Mouse (Mus musculus): ENCODE measurements at regions not wholly inside any gene's neighbourhood (a gene's known extent, or its start where the extent isn't known, plus 50 kb on each side); places are given as distances from the start of the nearest gene placed in this dataset.
"Not testable (repeated sequence)": the region's sequence is repeated elsewhere in the genome, so short reads cannot be mapped to it uniquely, and the experiment has no call there.

DNA sequence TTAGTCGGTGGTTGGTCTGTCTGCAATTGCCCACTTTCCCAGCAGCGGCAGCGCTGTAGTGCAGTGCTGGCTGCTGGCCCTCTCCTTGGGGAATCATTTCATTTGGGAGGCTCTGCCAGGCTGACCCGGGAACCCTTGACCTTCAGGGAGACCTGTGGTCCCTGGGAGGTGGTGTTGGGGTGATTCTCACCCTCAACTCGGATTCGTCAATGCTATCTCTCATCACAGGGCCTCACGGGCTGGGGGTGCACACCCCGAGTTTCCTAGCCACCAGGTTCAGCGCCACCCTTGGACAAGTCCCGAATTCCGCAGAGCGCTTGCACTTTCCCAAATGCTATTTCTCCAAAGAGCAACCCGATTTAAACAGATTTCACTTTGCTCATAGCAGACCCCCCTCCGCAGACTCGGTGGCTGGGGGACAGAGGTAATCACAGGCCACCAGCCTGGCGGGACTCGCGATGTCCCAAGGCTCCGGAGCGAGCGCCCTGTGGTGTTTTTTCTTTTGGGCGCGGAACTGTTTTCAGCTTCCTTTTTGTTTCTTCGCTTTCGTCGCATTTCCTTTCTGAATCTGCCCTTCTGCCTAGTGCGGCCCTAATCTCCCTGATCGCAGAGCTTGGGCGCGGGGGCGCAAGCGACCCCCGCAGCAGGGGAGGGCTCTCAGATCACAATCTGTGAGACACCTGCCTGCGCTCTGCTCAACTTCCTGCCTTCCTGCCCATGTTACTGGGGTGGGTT lies 300.7 kb downstream of the Vrk1 start:
- no peak for DNase-seq

DNA sequence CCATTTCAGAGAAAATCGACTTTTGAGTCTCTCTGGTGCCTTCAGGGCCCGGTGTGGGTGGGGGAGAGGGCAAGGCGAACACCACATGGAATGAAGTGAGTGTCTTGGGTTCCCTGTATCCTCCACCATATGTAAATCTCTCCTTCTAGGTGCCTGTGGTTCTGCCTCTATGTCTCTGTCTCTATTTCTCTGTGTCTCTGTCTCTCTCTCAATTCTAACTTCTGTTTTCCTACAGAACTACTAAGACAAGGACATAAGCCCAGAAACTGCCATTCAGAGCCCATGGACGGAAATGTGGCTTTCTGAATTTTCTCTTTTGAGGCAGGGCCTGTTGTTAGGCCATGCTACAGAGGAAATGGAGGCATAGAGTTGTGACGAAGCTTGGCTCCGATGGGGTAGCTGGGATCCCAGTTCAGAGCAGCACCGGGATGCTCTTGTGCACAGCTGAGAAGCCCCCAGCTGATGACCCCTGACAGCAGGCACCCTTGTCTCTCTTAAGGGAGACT lies 301.3 kb downstream of the Vrk1 start:
- no peak for DNase-seq

DNA sequence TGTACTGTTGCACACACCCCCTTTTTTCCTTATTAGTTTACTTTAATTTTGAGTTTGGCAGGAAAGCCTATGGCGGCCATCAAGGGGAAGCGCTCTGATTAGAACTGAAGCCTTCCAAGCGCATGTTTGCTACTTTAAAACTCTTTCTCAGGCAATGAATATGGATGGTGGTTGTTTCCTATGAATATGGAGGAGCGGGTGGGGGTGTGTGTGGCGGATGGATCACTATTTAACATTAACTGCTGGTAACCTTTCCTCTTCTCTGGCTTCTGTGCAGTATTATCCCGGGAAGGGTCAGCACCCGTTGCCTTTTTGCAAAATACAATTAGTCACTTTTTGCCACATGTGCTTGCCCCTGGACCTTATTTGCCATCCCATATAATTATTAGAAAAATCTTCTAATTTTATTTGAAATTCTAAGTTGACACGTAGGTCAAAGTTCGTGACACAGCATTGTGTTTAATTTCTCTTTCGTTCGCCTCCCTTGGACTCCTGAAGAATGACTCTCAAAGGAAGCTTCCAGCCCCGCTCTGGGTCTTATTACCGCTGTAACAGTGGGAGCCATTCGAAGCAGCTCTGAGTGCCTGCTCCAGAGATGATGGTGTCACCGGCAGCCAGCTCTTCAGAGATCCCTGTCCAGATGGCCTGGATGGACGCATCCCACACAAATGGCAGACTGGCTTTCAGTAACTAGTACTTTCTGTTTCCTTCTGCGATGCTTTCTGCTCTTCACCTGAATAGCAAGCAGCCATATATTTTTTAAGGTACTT lies 302.0 kb downstream of the Vrk1 start:
- no peak for DNase-seq

DNA sequence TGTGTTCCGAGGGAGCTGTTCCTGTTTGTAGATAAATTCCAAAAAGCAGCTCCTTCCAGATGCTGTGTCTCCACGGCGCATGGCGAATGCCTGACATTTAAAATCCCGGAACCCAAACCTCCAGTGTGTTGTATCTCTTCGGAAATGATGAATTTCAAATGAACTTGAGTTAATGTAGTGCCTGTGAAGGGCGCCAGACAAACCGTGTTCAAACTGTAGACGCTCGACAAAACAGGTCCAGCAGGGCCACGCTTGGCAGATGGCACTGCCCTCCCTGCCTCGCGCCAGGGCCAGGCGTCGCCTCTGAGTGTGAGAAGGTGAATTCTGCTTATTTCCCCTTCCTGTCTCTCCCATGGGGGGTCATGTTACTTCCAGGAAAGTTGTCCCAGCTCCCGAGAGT lies 307.7 kb downstream of the Vrk1 start:
- DNase-seq: no peak

DNA sequence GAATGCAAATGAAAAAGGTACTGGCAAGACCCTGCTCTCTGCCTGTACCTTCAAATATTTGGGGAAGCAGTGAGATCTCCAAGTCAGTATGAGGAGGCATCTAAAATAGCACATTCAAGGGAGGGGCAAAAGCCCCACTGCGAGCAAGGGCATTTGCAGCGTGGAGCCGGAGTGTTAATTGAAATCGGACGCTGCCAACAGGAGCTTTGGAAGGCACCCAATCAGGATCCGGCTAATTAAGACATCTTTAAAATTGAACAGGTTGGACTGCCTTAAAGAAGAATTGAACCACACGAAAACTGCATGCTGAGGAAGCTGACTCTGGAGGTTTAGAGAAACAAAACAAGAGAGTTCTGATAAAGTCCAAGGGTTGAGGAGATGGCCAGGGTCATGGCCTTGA lies 311.5 kb downstream of the Vrk1 start:
- no peak for DNase-seq

DNA sequence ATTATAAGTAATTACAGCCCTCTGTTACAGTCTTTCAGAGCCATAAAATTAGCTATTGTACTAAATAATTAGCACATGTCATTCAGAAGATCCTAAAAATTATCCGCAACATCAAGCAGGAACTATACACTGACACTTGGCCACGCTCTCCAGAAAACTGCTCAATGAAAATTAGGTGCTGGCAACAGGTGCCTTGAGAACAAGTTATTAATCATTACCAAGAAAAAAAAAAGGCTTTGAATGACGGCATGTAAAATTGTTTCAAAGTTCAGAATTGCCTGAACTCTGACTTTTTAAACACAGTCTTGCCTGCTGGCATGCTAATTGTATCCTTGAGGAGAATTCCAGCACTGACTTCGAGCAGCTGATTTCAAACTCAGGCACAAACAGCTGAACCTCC lies 316.6 kb downstream of the Vrk1 start:
- no peak for DNase-seq

DNA sequence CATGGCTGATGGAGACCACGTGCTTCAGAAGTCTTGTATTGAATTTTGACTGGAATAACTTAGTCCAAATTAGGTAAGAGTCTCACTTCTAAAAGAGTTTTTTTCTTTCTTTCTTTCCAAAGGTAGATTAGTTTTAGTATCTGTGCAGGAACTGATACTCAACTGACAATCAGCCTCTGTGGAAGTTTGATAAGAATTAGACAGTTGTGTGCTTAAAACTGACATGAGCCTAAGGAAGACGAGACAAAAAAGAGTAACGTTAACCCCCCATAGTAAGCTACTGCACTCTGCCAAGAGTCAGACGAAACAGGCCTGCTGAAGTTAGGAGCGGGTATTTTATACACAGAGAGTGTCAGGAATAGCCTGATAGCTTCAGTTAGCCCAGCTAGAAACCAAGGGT lies 317.3 kb downstream of the Vrk1 start:
- DNase-seq: no peak

DNA sequence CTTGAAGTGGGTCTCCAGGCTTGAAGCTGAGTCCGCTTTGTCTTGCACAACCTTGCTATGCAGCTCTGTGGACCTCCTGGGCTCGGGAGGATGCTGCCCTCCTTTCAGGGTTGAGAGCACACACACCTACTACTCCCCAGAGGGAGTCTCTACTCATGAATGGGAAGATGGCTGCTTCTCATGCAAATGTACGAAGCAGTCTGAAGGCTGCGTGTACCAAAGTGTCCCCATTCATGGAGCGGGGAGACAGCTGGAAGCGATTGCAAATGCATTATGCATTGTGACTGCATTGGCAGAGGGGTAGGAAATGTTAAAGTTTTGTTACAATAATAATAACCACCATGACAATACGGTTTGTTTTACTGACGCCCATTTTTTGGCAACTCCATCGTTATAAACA lies 347.8 kb downstream of the Vrk1 start:
- no peak for DNase-seq

DNA sequence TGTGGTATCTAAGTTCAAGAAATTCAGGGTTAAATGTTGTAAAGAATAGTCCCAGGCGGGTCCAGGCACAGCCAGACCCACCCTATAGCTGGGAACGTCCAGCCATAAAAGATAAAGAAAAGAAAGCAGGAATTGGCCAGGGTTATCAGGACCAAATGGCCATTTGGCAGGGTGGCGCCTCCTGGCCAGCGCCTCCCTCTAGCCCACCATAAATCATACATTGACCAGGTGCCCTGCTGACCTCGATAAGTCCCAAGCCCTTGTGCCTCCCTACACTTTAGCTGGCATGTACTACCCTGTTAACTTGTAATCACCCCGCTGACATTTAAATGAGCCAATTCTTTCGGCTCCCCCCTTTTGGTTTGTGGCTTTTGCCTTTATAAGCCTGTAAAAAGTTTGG lies 351.6 kb downstream of the Vrk1 start:
- not testable (repeated sequence) for DNase-seq

DNA sequence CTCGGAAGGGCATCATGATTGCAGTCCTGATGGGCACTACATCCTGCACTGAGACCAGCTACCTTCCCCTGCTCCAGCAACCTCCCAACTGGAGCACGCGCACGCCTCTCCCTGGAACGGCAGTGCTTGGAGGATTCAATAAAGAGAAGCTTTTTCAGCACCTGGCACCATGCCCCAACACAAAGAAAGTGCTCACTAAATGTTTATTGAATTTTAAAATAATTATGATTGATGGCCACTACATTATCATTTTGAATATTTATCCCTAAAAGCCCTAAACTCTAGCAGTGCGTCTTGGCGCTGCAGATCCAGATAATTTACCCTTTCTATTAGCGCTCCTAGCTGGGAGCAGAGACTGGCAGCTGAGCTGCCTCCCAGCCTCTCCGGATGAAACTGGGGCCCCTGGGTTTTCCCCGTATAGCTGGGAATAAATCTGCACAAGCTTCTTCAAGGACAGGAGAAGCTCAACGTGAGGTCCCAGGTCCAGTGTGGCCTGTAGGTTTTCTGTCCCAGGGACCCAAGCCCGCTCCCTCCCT lies 364.9 kb downstream of the Vrk1 start:
- no peak for DNase-seq

DNA sequence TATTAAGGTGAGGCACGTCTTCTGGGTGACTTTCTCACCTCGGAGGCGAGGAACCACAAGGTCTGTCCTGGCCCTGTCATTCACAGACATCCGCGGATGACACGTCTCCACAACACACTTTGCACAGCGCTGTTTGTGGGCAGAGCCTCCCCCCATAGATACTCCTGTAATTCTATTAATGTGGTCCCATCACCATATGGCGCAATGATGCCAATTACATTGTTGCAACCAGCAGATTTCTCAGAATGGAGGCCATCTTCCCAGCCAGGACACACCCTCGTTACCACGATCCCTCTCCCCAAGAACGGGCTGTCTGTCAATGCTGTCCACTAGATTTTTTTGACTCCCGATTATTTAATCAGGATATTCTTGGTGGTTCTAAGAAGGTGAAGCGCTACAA lies 365.9 kb downstream of the Vrk1 start:
- no peak for DNase-seq

DNA sequence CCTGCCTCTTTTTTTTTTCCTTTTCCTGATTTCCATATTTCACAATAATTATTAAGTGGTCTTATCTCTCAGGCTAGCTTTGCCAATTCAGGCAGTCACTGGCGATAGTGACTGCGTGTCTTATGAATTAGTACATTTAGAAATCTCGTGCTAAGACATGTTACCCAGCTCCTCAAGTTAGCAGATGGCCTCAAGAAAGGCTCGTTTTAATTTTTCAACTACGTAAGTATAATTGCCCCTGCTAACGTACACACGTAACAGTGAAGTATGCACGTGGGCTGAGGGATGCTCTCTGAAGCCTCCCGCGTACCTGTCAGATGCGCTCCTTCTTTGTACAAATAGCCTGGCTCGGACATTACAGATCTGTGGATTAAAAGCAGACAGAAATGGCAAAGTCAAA lies 366.8 kb downstream of the Vrk1 start:
- DNase-seq: no peak

DNA sequence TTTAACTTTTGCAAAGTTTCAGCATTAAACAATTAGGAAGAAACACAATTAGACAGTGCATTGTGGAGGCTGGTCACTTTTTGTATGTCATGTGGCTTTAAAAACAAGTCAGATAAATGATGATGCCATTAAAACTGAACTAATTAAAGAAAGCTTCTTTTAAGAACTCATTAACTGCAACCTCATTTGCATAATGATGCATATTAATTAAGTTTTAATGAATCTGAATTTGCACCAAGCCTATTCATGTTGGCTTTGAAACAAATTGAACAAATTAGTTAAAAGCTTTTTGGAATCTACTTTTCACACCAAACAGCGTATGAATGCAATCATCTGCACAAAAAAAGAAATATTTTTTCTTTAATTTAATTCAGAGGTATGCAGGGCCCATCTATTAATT lies 367.3 kb downstream of the Vrk1 start:
- DNase-seq: no peak

DNA sequence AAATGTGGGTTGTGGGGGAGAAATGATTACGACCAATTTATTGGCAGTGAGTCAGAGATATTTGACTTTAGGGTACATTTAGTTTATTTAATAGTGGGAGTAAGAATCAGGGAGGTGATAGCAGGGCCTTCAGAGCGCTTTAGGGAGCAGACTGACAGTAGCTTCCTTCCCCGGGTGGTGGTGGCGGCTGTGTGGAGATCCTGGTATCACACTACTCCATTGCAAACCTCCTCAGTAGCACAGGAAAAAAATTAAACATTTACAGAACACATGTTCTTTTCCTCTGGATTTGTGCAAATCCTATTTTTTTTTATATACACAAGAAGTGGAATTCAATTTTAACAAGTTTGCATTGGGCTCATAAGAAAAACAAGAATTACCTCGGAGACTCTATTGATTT lies 367.7 kb downstream of the Vrk1 start:
- DNase-seq: no peak

DNA sequence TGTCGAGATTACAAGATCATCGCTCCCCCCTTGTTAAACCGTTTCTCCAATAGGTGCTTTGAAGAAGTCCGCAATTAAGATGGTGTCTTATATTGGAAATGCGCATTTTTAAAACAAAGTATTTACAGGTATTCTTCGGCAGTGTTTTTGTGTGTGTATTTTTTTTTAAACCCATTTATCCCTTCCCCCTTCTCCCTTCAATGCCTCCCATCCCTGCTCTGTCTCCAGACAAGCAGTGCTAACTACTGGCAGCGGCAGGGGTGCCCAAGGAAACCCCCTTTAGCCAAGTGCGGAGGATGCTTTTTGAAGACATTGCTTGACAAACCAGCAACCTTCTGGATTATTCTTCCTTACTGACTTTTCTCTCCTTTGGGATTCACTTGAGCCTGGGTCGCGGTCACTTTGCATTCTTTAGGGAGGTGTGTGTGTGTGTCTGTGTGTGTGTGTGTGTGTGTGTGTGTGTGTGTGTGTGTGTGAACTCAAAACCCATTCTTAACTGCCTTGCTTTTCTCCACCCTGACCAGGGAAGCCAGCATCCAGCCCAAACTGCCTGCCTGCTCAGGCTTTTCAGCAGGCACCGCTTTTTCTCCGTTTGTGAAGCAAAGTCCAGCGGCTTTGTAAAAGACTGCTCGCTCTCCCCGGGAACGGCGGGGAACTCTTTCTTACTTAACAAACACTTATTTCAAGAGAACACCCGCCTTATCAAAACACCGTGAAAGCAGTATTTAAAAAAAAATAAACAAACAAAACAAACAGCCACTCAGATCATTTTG lies 368.5 kb downstream of the Vrk1 start:
- no peak for DNase-seq

DNA sequence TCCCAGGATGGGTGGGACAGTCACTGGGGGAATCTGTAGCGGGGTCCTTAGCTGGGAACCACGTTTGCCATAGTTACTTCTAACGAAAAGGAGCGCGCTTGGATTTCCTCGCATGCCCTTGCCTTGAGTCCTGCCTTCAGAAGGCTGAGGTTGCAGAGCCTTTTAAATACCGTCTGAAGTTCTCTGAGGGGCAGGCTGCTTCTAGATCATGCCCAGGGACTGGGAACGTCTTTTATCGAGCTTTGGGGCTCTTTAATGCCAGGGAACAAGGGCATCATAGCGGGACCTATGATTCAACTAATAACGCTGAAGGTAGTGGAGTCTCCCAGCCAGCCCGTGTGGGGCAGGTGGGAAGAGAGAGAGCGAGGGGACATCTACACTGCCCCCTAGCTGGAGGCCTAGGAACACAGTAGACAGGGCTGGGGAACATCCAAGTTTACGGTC lies 369.1 kb downstream of the Vrk1 start:
- DNase-seq: no peak

DNA sequence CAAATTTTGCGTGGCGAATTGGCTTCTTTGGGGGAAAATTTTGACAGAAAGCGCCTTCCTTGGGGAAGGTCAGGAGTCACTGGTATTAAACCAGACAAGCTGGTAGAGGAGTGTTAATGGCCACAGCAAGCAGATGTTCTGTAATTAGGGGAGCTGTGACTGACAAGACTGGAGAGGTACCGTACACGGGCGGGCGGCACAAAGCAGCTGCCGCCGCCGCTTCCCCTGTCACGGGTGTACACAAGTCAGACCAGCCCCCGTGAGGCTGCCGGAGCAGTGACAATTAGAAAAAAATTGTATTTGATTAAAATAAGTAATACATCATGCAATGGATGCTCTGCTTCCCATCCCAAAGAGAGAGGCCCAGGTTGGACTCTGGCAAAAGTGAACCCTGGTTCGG lies 369.8 kb downstream of the Vrk1 start:
- no peak for DNase-seq

DNA sequence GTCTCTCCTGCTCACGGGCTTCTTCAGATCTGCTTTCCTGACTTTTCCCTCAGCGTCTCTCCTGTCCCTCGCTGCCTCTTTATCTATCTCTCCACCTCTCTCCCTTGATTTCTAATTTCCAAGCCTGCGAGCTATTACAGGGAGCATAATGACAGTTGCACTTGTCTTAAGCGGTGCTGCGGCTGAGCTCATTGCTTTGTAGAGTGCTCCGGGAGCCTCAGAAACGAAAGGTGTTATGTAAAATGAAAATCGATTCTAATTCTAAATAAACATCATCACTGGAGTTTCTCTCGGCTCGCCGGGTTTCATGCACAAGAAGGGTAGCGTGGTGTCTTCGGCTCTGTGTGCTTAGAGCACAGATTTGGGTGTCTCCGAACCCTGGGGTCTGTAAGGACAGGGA lies 371.8 kb downstream of the Vrk1 start:
- no peak for DNase-seq

DNA sequence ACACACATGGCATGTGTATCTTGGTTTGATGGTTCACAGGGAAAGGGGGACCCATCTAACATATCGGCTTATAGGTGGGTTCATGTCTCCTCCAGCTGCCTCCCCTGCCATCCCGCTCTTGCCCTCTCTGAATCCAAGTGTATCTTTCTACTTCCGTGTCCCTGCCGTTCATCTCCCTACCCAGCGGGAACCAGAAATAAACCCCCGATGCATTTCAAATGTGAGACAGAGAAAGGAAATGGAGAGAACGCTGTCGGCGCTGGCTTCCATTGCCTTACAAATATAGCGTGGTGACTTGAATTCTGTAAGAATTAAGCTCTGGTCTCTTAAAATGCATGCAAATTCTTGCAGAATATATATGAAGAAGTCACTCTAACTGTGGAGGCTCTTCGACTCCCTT lies 379.2 kb downstream of the Vrk1 start:
- no peak for DNase-seq

DNA sequence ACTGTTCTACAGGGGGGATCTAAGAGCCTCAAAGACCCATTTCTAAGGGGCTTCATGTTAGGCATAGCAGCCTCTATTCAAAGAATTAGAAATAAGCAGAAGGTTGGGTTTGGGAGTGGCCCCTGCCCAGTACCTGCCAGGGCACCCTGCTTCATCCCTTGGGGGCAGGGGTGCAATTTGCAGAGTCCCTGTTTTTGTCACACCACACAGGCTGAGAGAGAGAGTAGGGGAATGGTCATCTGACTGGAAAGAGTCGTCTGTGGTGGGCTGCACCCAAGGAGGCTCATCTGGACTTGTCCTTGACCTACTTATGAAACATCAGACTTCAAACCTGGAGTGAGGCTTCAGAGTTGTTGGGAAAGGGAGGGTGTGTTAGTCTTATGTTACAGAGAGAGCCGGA lies 382.3 kb downstream of the Vrk1 start:
- no peak for DNase-seq

DNA sequence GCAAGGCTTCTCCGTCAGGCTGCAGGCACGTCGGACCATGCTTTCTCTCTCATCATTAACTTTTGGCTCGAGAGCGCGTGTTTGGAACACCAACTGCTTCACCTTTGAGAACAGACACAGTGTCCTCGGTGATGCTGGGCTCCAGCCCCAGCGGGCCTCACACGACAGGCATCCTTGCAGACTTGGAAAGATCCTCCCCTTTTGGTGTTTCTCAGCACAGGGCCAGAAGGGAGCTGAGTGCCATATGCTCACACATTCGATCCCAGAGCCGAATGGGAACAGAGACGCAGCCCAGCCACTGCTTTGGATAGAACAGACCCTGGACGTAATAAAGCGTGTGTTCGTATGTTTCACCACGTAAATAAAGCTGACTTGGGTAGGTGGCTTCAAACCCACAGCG lies 389.1 kb downstream of the Vrk1 start:
- DNase-seq: no peak

DNA sequence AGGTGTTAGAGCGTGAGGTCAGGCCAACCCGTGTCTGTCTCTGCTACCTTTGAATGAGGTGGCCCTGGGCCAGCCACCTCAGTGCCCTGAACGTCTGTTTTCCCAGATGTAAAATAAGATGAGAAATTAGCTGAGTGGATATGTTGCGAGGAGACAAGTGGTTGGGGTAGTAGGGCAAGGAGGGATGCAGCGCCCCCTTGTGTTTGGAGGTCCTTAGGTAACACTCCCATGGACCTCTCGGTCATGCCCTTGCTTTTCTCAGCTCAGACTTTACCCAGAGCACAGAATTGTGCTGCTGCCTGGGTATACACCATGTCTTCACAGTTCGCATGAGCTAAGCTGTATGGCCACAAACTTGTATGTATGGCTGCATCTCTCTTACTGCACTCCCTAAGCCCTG lies 401.0 kb downstream of the Vrk1 start:
- no peak for DNase-seq

DNA sequence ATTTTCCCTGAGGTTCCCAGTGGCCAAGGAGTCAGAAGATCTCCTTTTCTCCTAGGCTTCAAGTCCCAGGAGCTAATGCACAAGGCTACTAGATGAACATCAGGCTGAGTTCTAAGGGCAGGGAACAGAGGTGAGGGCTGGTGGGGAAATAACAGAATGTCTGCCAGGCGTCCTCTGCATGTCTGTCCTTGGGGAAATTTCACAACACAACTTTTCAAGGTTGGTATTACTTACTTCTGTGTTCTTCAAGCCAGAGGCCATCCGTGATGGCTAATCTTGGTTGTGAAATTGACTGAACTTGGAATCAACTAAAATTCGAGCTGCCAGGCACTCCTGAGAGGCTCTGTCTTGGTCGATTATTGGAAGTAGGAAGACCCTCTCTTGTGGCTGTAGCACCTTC lies 416.6 kb downstream of the Vrk1 start:
- no peak for DNase-seq
